Mouse (Mus musculus): ENCODE data around the gene Homer1. TPM values are rescaled to one million over a fixed set of nuclear protein-coding genes. Genes with fewer than 3 reads are reported as not detected.

Homer1 gene
- polyA plus RNA-seq (2015; fragmentation: Nextera tagmentation; extraction: Ambion mirVana): 8.6 and 9.4 TPM in 2 replicates

DNA sequence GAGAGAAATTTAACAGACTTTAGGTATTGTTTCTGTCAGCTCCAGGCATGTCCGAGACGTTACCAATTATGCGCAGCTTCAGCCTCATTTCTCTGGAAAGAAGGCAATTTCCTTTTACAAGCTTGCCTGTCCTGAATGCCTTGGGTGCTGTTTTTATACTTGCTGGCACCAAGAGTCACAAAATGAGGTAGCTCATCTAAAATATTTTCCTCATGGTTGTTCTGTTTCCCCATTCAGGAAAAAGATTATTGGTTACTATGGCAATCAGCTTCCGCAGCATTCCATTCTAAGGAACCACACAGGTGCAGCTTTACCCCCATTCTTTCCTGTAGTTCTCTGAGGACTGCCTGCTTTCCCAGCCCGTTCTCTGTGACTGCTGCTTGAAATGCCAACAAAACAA is at the start of gene Homer1:
Gene Homer1 (plus strand): TSS at position 320 of the 400 bp plus-strand sequence.
- Histone ChIP-seq H3K27me3 (ENCODE audit: control insufficient read depth, insufficient read depth, low read depth, low read length) (no peaks in the 10 kb centered on the region), H3K9me3 (replicated peaks; ENCODE audit: control insufficient read depth, low read length, poor library complexity, severe bottlenecking) (no peaks in the 10 kb centered on the region), H3K4me1 (ENCODE audit: control insufficient read depth, insufficient read depth, low read length) (0 out of 2 replicates have a peak, but pooled peaks cover 2% of the 10 kb centered on the region), H3K27ac (ENCODE audit: low read length) (no peak within 1 kb of the TSS), H3K9ac (ENCODE audit: low read depth, low read length) (no peak within 1 kb of the TSS), H3K36me3 (ENCODE audit: control insufficient read depth, insufficient read depth, low read length) (no peaks in the 10 kb centered on the region), H3K4me3 (ENCODE audit: low read depth, low read length) (no peak within 1 kb of the TSS), H3K4me2 (ENCODE audit: low read length) (no peak within 1 kb of the TSS)
- ATAC-seq: no peak
- 62% methylated on average over 5 of the region's 5 CpGs for WGBS

GRCm38 (mm10) chr13:93251732-93252131 is 47.7 kb upstream of the Homer1 start:
- H3K4me2 ChIP-seq (ENCODE audit: low read length): no peak overlapping the region
- WGBS: 88% methylated on average over 6 of the region's 6 CpGs

DNA sequence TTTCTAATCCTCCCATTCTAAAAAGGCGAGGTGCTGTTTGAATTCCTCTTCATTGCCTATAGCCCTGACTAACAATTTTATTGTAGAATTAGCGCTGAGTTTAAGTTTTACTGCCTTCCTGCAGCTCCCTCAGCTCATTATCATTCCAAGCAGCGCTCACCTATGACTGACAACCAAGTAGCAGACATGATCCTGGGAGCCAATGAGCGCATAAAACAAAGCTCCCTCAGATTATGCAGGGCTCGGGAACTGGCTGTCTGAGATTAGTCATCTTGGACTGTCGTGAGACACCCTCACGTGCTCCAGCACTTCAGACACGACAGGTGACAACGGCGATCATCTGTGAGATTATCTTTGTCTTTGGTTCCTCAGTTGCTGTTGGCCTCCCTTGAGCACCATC is 47.3 kb upstream of the Homer1 start:
- no peak; the same call in 1 of the 2 replicates for ATAC-seq
- Histone ChIP-seq H3K4me3 (ENCODE audit: low read depth, low read length) (no peak overlapping the region), H3K4me1 (ENCODE audit: control insufficient read depth, insufficient read depth, low read length) (no peaks in the 10 kb centered on the region), H3K27me3 (ENCODE audit: control insufficient read depth, insufficient read depth, low read depth, low read length) (no peaks in the 10 kb centered on the region), H3K27ac (ENCODE audit: low read length) (no peak overlapping the region), H3K4me2 (ENCODE audit: low read length) (no peak overlapping the region), H3K9me3 (replicated peaks; ENCODE audit: control insufficient read depth, low read length, poor library complexity, severe bottlenecking) (no peaks in the 10 kb centered on the region), H3K36me3 (ENCODE audit: control insufficient read depth, insufficient read depth, low read length) (no peaks in the 10 kb centered on the region), H3K9ac (ENCODE audit: low read depth, low read length) (no peak overlapping the region)
- 64% methylated on average over 10 of the region's 10 CpGs for WGBS

More at GRCm38 (mm10) chr13:93251732-93252131, 47.7 kb upstream of the Homer1 start:
- no peak overlapping the region for H3K4me3 ChIP-seq (ENCODE audit: low read depth, low read length)
- H3K27me3 ChIP-seq (ENCODE audit: control insufficient read depth, insufficient read depth, low read depth, low read length): no peaks in the 10 kb centered on the region
- no peaks in the 10 kb centered on the region for H3K9me3 ChIP-seq (replicated peaks; ENCODE audit: control insufficient read depth, low read length, poor library complexity, severe bottlenecking)
- H3K4me1 ChIP-seq (ENCODE audit: control insufficient read depth, insufficient read depth, low read length): no peaks in the 10 kb centered on the region
- H3K36me3 ChIP-seq (ENCODE audit: control insufficient read depth, insufficient read depth, low read length): no peaks in the 10 kb centered on the region
- H3K9ac ChIP-seq (ENCODE audit: low read depth, low read length): no peak overlapping the region
- no peak for ATAC-seq
- H3K27ac ChIP-seq (ENCODE audit: low read length): no peak overlapping the region

DNA sequence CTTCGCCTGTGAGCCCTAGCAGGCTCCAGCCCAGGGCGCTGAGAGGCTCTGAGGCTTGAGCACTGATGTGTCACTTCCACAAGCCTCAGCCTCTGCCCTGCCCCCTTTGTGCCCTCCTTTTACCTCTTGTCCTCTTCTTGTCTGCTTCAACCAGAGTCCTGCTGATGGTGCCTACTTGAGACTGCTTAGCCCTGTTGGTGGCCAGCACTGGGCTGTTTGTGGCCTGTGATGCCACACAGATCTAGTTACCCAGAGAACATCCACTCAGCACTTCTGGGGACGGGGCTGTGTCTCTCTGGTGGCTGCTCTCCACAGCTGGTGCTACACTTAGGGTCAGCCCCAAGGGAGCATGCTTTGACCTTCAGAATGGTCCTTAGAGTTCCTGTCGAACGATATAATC is 46.5 kb upstream of the Homer1 start:
- no peak overlapping the region for H3K27ac ChIP-seq (ENCODE audit: low read length)
- no peaks in the 10 kb centered on the region for H3K27me3 ChIP-seq (ENCODE audit: control insufficient read depth, insufficient read depth, low read depth, low read length)
- H3K9me3 ChIP-seq (replicated peaks; ENCODE audit: control insufficient read depth, low read length, poor library complexity, severe bottlenecking): no peaks in the 10 kb centered on the region
- 85% methylated on average over 5 of the region's 5 CpGs for WGBS
- no peak for ATAC-seq
- H3K9ac ChIP-seq (ENCODE audit: low read depth, low read length): no peak overlapping the region
- no peak overlapping the region for H3K4me3 ChIP-seq (ENCODE audit: low read depth, low read length)
- no peaks in the 10 kb centered on the region for H3K36me3 ChIP-seq (ENCODE audit: control insufficient read depth, insufficient read depth, low read length)
- no peaks in the 10 kb centered on the region for H3K4me1 ChIP-seq (ENCODE audit: control insufficient read depth, insufficient read depth, low read length)
- no peak overlapping the region for H3K4me2 ChIP-seq (ENCODE audit: low read length)

- Histone ChIP-seq H3K27me3 (ENCODE audit: control insufficient read depth, insufficient read depth, low read depth, low read length) (no peaks in the 10 kb centered on the region), H3K9me3 (replicated peaks; ENCODE audit: control insufficient read depth, low read length, poor library complexity, severe bottlenecking) (no peaks in the 10 kb centered on the region), H3K4me1 (ENCODE audit: control insufficient read depth, insufficient read depth, low read length) (no peaks in the 10 kb centered on the region), H3K4me3 (ENCODE audit: low read depth, low read length) (no peak overlapping the region), H3K9ac (ENCODE audit: low read depth, low read length) (no peak overlapping the region), H3K4me2 (ENCODE audit: low read length) (no peak overlapping the region), H3K27ac (ENCODE audit: low read length) (no peak overlapping the region), H3K36me3 (ENCODE audit: control insufficient read depth, insufficient read depth, low read length) (no peaks in the 10 kb centered on the region)
- no peak for ATAC-seq
- WGBS: 91% methylated on average over 2 of the region's 2 CpGs
These were observed 32.3 kb upstream of the Homer1 start for GRCm38 (mm10) chr13:93267151-93267550.

DNA sequence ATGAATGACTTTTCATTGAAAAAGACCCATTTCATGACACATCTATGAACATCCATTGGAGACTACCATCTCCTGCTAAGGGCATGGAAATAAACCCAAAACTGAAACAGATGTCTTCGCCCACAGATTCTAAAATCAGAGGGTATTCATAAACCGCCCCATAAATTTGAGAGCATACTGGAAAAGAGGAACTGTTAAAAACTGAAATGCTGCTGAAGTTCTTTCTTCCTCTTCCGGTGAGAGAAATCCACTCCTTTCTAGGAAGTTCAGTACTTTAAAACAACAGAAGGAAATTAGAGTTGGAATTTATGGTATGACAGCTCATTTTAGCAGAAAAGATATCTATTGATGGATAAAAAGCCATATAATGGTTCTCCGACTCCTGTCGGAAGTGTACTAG is 1.1 kb downstream of the Homer1 start:
- H3K4me2 ChIP-seq (ENCODE audit: low read length): no peak overlapping the region
- H3K27ac ChIP-seq (ENCODE audit: low read length): no peak overlapping the region
- WGBS: 95% methylated on average over 5 of the region's 5 CpGs
- no peaks in the 10 kb centered on the region for H3K9me3 ChIP-seq (replicated peaks; ENCODE audit: control insufficient read depth, low read length, poor library complexity, severe bottlenecking)
- no peak overlapping the region for H3K9ac ChIP-seq (ENCODE audit: low read depth, low read length)
- ATAC-seq: no peak
- H3K27me3 ChIP-seq (ENCODE audit: control insufficient read depth, insufficient read depth, low read depth, low read length): no peaks in the 10 kb centered on the region
- 0 out of 2 replicates have a peak, but pooled peaks cover 2% of the 10 kb centered on the region for H3K4me1 ChIP-seq (ENCODE audit: control insufficient read depth, insufficient read depth, low read length)
- no peaks in the 10 kb centered on the region for H3K36me3 ChIP-seq (ENCODE audit: control insufficient read depth, insufficient read depth, low read length)
- H3K4me3 ChIP-seq (ENCODE audit: low read depth, low read length): no peak overlapping the region

DNA sequence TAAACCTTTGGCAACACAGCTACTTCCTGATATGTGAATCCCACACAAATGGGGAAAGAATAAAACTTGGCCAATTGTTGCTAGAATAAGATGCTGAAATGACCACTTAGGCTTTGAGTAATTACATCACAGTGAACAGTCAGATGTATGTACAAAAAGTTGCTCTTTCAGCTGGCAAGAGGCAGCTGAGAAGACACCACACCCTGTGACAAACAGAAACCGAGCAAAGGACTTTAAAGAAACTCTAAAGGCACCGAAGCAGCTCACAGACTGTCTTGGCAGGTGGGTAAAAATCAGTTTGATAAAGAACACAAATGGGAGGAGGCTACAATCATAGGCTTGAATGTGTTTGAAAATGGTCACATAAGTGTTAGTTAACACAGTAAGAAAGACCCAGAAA is 1.6 kb downstream of the Homer1 start:
- WGBS: 84% methylated on average over 2 of the region's 2 CpGs
- H3K4me2 ChIP-seq (ENCODE audit: low read length): no peak overlapping the region
- peaks cover 5% of the 10 kb centered on the region; the same call in 1 of the 2 replicates for H3K4me1 ChIP-seq (ENCODE audit: control insufficient read depth, insufficient read depth, low read length)
- no peak overlapping the region for H3K27ac ChIP-seq (ENCODE audit: low read length)
- no peaks in the 10 kb centered on the region for H3K27me3 ChIP-seq (ENCODE audit: control insufficient read depth, insufficient read depth, low read depth, low read length)
- H3K9ac ChIP-seq (ENCODE audit: low read depth, low read length): no peak overlapping the region
- no peak for ATAC-seq
- no peaks in the 10 kb centered on the region for H3K9me3 ChIP-seq (replicated peaks; ENCODE audit: control insufficient read depth, low read length, poor library complexity, severe bottlenecking)
- no peaks in the 10 kb centered on the region for H3K36me3 ChIP-seq (ENCODE audit: control insufficient read depth, insufficient read depth, low read length)
- H3K4me3 ChIP-seq (ENCODE audit: low read depth, low read length): no peak overlapping the region

DNA sequence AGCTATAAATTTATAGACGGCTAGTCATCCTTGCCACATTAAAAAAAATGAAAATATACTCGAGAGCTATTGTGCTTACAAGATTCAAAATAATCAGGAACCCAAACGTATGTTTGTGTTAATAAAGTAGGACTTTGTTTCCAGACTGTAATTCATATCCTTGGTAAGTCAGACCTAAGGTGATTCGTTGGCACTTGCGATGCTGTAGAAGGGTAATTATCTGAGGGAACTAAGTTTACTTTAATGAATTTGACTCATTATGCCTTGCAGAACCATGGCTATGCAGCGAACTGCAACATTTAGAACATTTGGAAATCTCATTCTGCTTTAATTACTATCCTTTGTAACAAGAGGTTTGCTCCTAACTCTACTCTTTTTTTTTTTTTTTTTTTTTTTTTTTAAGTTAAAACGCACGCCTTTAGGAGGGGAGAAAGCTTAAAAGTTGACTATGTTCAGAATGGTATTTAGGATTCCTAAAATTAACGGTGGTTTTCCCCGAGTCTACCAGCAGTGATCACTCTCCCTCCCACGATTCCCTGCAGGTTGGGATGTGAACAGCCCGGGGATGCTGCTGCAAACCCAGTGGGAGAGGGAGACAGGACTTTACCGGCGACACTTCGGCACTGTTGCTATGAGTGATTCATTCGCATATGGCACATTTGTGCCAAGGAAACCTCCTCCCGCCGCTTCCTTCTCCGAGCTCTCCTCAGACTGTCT is 3.6 kb downstream of the Homer1 start:
- ATAC-seq: peak; percentile 81

DNA sequence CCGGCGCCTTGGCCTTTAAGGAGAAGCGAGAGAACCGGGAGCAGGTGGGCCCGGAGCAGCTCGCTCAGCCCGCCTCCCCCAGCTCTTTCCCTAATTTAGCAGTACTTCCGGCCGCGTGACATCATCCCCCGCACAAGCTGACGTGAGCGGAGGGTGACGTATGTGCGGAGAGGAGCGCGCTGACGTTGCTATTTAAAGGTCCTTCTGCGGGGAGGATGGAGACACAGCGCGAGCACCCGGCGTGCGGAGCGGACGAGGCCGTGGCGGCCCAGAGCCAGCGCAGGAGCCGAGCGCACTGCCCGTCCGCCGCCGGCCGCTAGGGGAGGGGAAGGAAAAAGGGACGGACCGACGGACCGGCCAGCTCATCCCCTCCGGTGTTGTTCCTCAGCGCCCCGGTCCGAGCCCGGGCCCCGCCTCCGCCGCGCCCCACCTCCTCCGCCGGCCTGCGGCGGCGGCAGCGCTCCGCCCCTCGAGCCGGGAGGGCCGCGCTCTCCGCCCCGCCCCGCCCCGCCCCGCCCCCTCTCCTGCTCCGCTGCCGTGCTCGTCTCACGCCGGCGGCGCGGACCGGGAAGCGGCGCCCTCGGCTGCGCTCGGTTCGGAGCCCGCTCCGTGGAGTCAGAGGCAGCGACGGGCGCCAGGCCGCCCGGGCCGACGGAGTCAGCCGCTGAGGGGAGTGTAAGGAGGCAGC is 4.3 kb downstream of the Homer1 start:
- under 1% methylated on average over 49 of the region's 90 CpGs for WGBS

More for the DNA sequence above, 3.6 kb downstream of the Homer1 start:
- no peaks in the 10 kb centered on the region for H3K27me3 ChIP-seq (ENCODE audit: control insufficient read depth, insufficient read depth, low read depth, low read length)
- no peaks in the 10 kb centered on the region for H3K36me3 ChIP-seq (ENCODE audit: control insufficient read depth, insufficient read depth, low read length)
- peak overlapping the region; percentile 67 for H3K4me2 ChIP-seq (ENCODE audit: low read length)
- peak overlapping the region; percentile 91 for H3K9ac ChIP-seq (ENCODE audit: low read depth, low read length)
- WGBS: 12% methylated on average over 19 of the region's 19 CpGs
- H3K9me3 ChIP-seq (replicated peaks; ENCODE audit: control insufficient read depth, low read length, poor library complexity, severe bottlenecking): no peaks in the 10 kb centered on the region
- H3K27ac ChIP-seq (ENCODE audit: low read length): peak overlapping the region; percentile 99
- H3K4me3 ChIP-seq (ENCODE audit: low read depth, low read length): peak overlapping the region; percentile 90
- peaks cover 20% of the 10 kb centered on the region for H3K4me1 ChIP-seq (ENCODE audit: control insufficient read depth, insufficient read depth, low read length)

More for the DNA sequence above, 4.3 kb downstream of the Homer1 start:
- Histone ChIP-seq H3K27ac (ENCODE audit: low read length) (peak overlapping the region; percentile 99), H3K9me3 (replicated peaks; ENCODE audit: control insufficient read depth, low read length, poor library complexity, severe bottlenecking) (no peaks in the 10 kb centered on the region), H3K4me3 (ENCODE audit: low read depth, low read length) (peak overlapping the region; percentile 90), H3K4me2 (ENCODE audit: low read length) (peak overlapping the region; percentile 67), H3K9ac (ENCODE audit: low read depth, low read length) (peak overlapping the region; percentile 91), H3K27me3 (ENCODE audit: control insufficient read depth, insufficient read depth, low read depth, low read length) (no peaks in the 10 kb centered on the region), H3K36me3 (ENCODE audit: control insufficient read depth, insufficient read depth, low read length) (no peaks in the 10 kb centered on the region), H3K4me1 (ENCODE audit: control insufficient read depth, insufficient read depth, low read length) (peaks cover 27% of the 10 kb centered on the region)
- ATAC-seq: peak; percentile 98

All from midbrain, embryonic 16.5 days (tissue).